Mouse (Mus musculus): ENCODE measurements at regions not wholly inside any gene's neighbourhood (a gene's known extent, or its start where the extent isn't known, plus 50 kb on each side); places are given as distances from the start of the nearest gene placed in this dataset.

- 46% methylated on average over 9 of the region's 9 CpGs for WGBS
- no peak for ATAC-seq (replicated peaks; ENCODE audit: low FRiP score, low read depth)
Observed at GRCm38 (mm10) chr11:52578471-52578870, 182.2 kb downstream of the 9530068E07Rik start.

GRCm38 (mm10) chr11:52579764-52580377 lies 183.6 kb downstream of the 9530068E07Rik start:
- H3K9me3 ChIP-seq (replicated peaks; ENCODE audit: low read length), result no peaks in the 10 kb centered on the region
- H3K27ac ChIP-seq, result no peak overlapping the region
- ATAC-seq (replicated peaks; ENCODE audit: low FRiP score, low read depth) (no peak), DNase-seq (ENCODE audit: low spot score) (no peak)
- no peaks in the 10 kb centered on the region for H3K36me3 ChIP-seq (ENCODE audit: insufficient read depth, low read length)
- no peaks in the 10 kb centered on the region for H3K4me1 ChIP-seq (replicated peaks; ENCODE audit: insufficient read depth, low read length)
- 76% methylated on average over 13 of the region's 13 CpGs for WGBS
- no peak overlapping the region for H3K4me2 ChIP-seq (ENCODE audit: low read length)
- no peak overlapping the region for H3K4me3 ChIP-seq (replicated peaks; ENCODE audit: low read depth, low read length)
- TF ChIP-seq CTCF (IDR thresholded peaks at IDR 0.05; ENCODE audit: low read depth), result no peak
- H3K9ac ChIP-seq (ENCODE audit: low read depth, low read length), result no peak overlapping the region
- no peaks in the 10 kb centered on the region for H3K27me3 ChIP-seq (ENCODE audit: insufficient read depth, low read length)

More at GRCm38 (mm10) chr11:52578471-52578870, 182.2 kb downstream of the 9530068E07Rik start:
- Histone ChIP-seq H3K27ac (no peak overlapping the region), H3K27me3 (ENCODE audit: insufficient read depth, low read length) (no peaks in the 10 kb centered on the region), H3K36me3 (ENCODE audit: insufficient read depth, low read length) (no peaks in the 10 kb centered on the region), H3K9me3 (replicated peaks; ENCODE audit: low read length) (no peaks in the 10 kb centered on the region), H3K4me3 (replicated peaks; ENCODE audit: low read depth, low read length) (no peak overlapping the region), H3K4me2 (ENCODE audit: low read length) (no peak overlapping the region), H3K9ac (ENCODE audit: low read depth, low read length) (no peak overlapping the region), H3K4me1 (replicated peaks; ENCODE audit: insufficient read depth, low read length) (no peaks in the 10 kb centered on the region)
- TF ChIP-seq CTCF (IDR thresholded peaks at IDR 0.05; ENCODE audit: low read depth), result peak; percentile 54
- DNase-seq (ENCODE audit: low spot score), result no peak

GRCm38 (mm10) chr11:52591596-52592180 lies 172.7 kb upstream of the Fstl4 start:
- no peaks in the 10 kb centered on the region; the same call in 1 of the 2 replicates for H3K9me3 ChIP-seq (replicated peaks; ENCODE audit: low read length)
- ATAC-seq (replicated peaks; ENCODE audit: low FRiP score, low read depth) (no peak), DNase-seq (ENCODE audit: low spot score) (peak; percentile 25)
- no peak for TF ChIP-seq CTCF (IDR thresholded peaks at IDR 0.05; ENCODE audit: low read depth)
- H3K4me3 ChIP-seq (replicated peaks; ENCODE audit: low read depth, low read length), result no peak overlapping the region
- 49% methylated on average over 9 of the region's 9 CpGs for WGBS
- H3K4me2 ChIP-seq (ENCODE audit: low read length), result no peak overlapping the region
- H3K27me3 ChIP-seq (ENCODE audit: insufficient read depth, low read length), result no peaks in the 10 kb centered on the region
- no peaks in the 10 kb centered on the region for H3K36me3 ChIP-seq (ENCODE audit: insufficient read depth, low read length)
- no peak overlapping the region for H3K9ac ChIP-seq (ENCODE audit: low read depth, low read length)
- H3K27ac ChIP-seq, result no peak overlapping the region
- no peaks in the 10 kb centered on the region for H3K4me1 ChIP-seq (replicated peaks; ENCODE audit: insufficient read depth, low read length)

GRCm38 (mm10) chr11:52594092-52594491 lies 170.3 kb upstream of the Fstl4 start:
- H3K9me3 ChIP-seq (replicated peaks; ENCODE audit: low read length), result no peaks in the 10 kb centered on the region; the same call in 1 of the 2 replicates
- H3K27me3 ChIP-seq (ENCODE audit: insufficient read depth, low read length), result no peaks in the 10 kb centered on the region
- no peaks in the 10 kb centered on the region for H3K4me1 ChIP-seq (replicated peaks; ENCODE audit: insufficient read depth, low read length)
- no peak overlapping the region for H3K9ac ChIP-seq (ENCODE audit: low read depth, low read length)
- no peaks in the 10 kb centered on the region for H3K36me3 ChIP-seq (ENCODE audit: insufficient read depth, low read length)
- no peak overlapping the region for H3K27ac ChIP-seq
- no peak overlapping the region for H3K4me2 ChIP-seq (ENCODE audit: low read length)
- WGBS, result 40% methylated on average over 4 of the region's 4 CpGs
- no peak for ATAC-seq (replicated peaks; ENCODE audit: low FRiP score, low read depth)
- TF ChIP-seq CTCF (IDR thresholded peaks at IDR 0.05; ENCODE audit: low read depth), result no peak
- no peak overlapping the region for H3K4me3 ChIP-seq (replicated peaks; ENCODE audit: low read depth, low read length)
- no peak for DNase-seq (ENCODE audit: low spot score)

GRCm38 (mm10) chr11:52601196-52601595 lies 163.2 kb upstream of the Fstl4 start:
- no peaks in the 10 kb centered on the region for H3K4me1 ChIP-seq (replicated peaks; ENCODE audit: insufficient read depth, low read length)
- no peak for TF ChIP-seq CTCF (IDR thresholded peaks at IDR 0.05; ENCODE audit: low read depth)
- no peak overlapping the region for H3K4me3 ChIP-seq (replicated peaks; ENCODE audit: low read depth, low read length)
- H3K9me3 ChIP-seq (replicated peaks; ENCODE audit: low read length), result no peaks in the 10 kb centered on the region
- DNase-seq (ENCODE audit: low spot score) (no peak), ATAC-seq (replicated peaks; ENCODE audit: low FRiP score, low read depth) (no peak)
- no peak overlapping the region for H3K4me2 ChIP-seq (ENCODE audit: low read length)
- H3K27me3 ChIP-seq (ENCODE audit: insufficient read depth, low read length), result no peaks in the 10 kb centered on the region
- H3K36me3 ChIP-seq (ENCODE audit: insufficient read depth, low read length), result no peaks in the 10 kb centered on the region
- 86% methylated on average over 6 of the region's 6 CpGs for WGBS
- H3K27ac ChIP-seq, result no peak overlapping the region
- no peak overlapping the region for H3K9ac ChIP-seq (ENCODE audit: low read depth, low read length)

GRCm38 (mm10) chr11:52602061-52602561 lies 162.3 kb upstream of the Fstl4 start:
- no peak overlapping the region for H3K9ac ChIP-seq (ENCODE audit: low read depth, low read length)
- DNase-seq (ENCODE audit: low spot score), result no peak
- H3K27ac ChIP-seq, result no peak overlapping the region
- no peaks in the 10 kb centered on the region for H3K27me3 ChIP-seq (ENCODE audit: insufficient read depth, low read length)
- H3K4me1 ChIP-seq (replicated peaks; ENCODE audit: insufficient read depth, low read length), result no peaks in the 10 kb centered on the region
- H3K4me2 ChIP-seq (ENCODE audit: low read length), result no peak overlapping the region
- TF ChIP-seq CTCF (IDR thresholded peaks at IDR 0.05; ENCODE audit: low read depth), result no peak
- no peak for ATAC-seq (replicated peaks; ENCODE audit: low FRiP score, low read depth)
- no peaks in the 10 kb centered on the region for H3K9me3 ChIP-seq (replicated peaks; ENCODE audit: low read length)
- 68% methylated on average over 15 of the region's 15 CpGs for WGBS
- no peaks in the 10 kb centered on the region for H3K36me3 ChIP-seq (ENCODE audit: insufficient read depth, low read length)
- H3K4me3 ChIP-seq (replicated peaks; ENCODE audit: low read depth, low read length), result no peak overlapping the region

Data from kidney, postnatal 0 days (tissue).